Mouse (Mus musculus) brain, embryonic 14.5 days (tissue): Measurements from ENCODE around the gene Kcnk15. TPM values are rescaled to one million over a fixed set of nuclear protein-coding genes. Genes with fewer than 3 reads are reported as not detected.
A peak's percentile ranks its signal among the peaks of the same experiment; 100 is the strongest.

Source experiments
- DNase-seq: peaks from one replicate; pipeline ENCODE4 v3.0.0-alpha.2; 2011; ENCODE audit warnings: low read depth
- CTCF ChIP-seq: fragments of 200-500 bp; IDR thresholded peaks from 2 replicates; pipeline ENCODE4 v1.5.1; 2012; ENCODE audit warnings: inconsistent platforms, mild to moderate bottlenecking, moderate library complexity, borderline replicate concordance; ENCODE audit not compliant: insufficient read depth, insufficient read length; ENCODE audit errors: extremely low read depth
- POLR2A ChIP-seq: fragments of 200-500 bp; IDR thresholded peaks from 2 replicates; pipeline ENCODE4 v1.6.1; 2012; ENCODE audit warnings: mild to moderate bottlenecking, inconsistent platforms, borderline replicate concordance; ENCODE audit not compliant: poor library complexity, insufficient read depth, insufficient read length, severe bottlenecking; ENCODE audit errors: extremely low read depth
- polyA plus RNA-seq: library from polyadenylated mRNA; depleted of rRNA; stranded (reverse); fragments of >200 nt; gene quantifications from 2 replicates; pipeline ENCODE4 v1.2.3, GENCODE M21; 2012

Kcnk15 gene
- polyA plus RNA-seq, 1 experiment: 0.08 TPM

GRCm38 (mm10) chr2:163839519-163839918 is 13.9 kb upstream of the Kcnk15 start:
- DNase-seq: peak; percentile 89
- no peak for TF ChIP-seq POLR2A
- no peak for TF ChIP-seq CTCF

GRCm38 (mm10) chr2:163842043-163842442 is 11.4 kb upstream of the Kcnk15 start:
- no peak for DNase-seq
- no peak for TF ChIP-seq CTCF
- TF ChIP-seq POLR2A: no peak

GRCm38 (mm10) chr2:163857233-163857632 is 3.8 kb downstream of the Kcnk15 start:
- no peak for TF ChIP-seq POLR2A
- no peak for TF ChIP-seq CTCF
- no peak for DNase-seq

- TF ChIP-seq POLR2A (no peak), CTCF (peak; percentile 76)
- DNase-seq: peak; percentile 43
Observed at GRCm38 (mm10) chr2:163858254-163858947, 5.0 kb downstream of the Kcnk15 start.

- no peak for TF ChIP-seq POLR2A
- no peak for TF ChIP-seq CTCF
- no peak for DNase-seq
Observed at GRCm38 (mm10) chr2:163865311-163865710, 11.9 kb downstream of the Kcnk15 start.

- no peak for DNase-seq
- TF ChIP-seq CTCF (no peak), POLR2A (no peak)
Observed at GRCm38 (mm10) chr2:163866061-163866460, 12.6 kb downstream of the Kcnk15 start.

GRCm38 (mm10) chr2:163869783-163870182 is 16.3 kb downstream of the Kcnk15 start:
- DNase-seq: peak; percentile 69
- TF ChIP-seq CTCF (no peak), POLR2A (no peak)

GRCm38 (mm10) chr2:163871266-163871665 is 17.8 kb downstream of the Kcnk15 start:
- TF ChIP-seq CTCF (no peak), POLR2A (no peak)
- no peak for DNase-seq

GRCm38 (mm10) chr2:163871906-163872305 is 18.5 kb downstream of the Kcnk15 start:
- no peak for TF ChIP-seq POLR2A
- TF ChIP-seq CTCF: no peak
- DNase-seq: no peak

GRCm38 (mm10) chr2:163874877-163875276 is 21.4 kb downstream of the Kcnk15 start:
- DNase-seq: peak; percentile 69
- no peak for TF ChIP-seq CTCF
- no peak for TF ChIP-seq POLR2A

GRCm38 (mm10) chr2:163875484-163875883 is 22.0 kb downstream of the Kcnk15 start:
- peak; percentile 87 for DNase-seq
- TF ChIP-seq CTCF (no peak), POLR2A (no peak)

GRCm38 (mm10) chr2:163876830-163877498 is 23.5 kb downstream of the Kcnk15 start:
- DNase-seq: peak; percentile 24
- TF ChIP-seq CTCF (no peak), POLR2A (no peak)
